Mouse (Mus musculus) bone marrow, adult 2 months (tissue): ENCODE results near the gene Slc5a5. TPM values are rescaled to one million over a fixed set of nuclear protein-coding genes. Genes with fewer than 3 reads are reported as not detected.
A peak's percentile ranks its signal among the peaks of the same experiment; 100 is the strongest.

ENCODE experiments used
- H3K27ac ChIP-seq: fragments of 200-500 bp; 2 replicates; pipeline ENCODE4 v1.5.1; 2012; ENCODE audit warnings: low read depth, mild to moderate bottlenecking, control low read depth, inconsistent platforms, low read length; ENCODE audit not compliant: control insufficient read depth, poor library complexity, insufficient read depth
- H3K4me1 ChIP-seq: fragments of 200-500 bp; 2 replicates; pipeline ENCODE4 v1.6.1; 2011; ENCODE audit warnings: low read length; ENCODE audit not compliant: control insufficient read depth, insufficient read depth
- H3K4me3 ChIP-seq: fragments of 200-500 bp; replicated peaks from 2 replicates; pipeline ENCODE3; 2011; ENCODE audit warnings: mild to moderate bottlenecking, low read depth, low read length, control low read depth; ENCODE audit not compliant: control insufficient read depth
- CTCF ChIP-seq: fragments of 200-500 bp; IDR thresholded peaks from 2 replicates; pipeline ENCODE4 v1.5.1; 2011; ENCODE audit warnings: low read length, control low read depth; ENCODE audit not compliant: control insufficient read depth, insufficient read depth
- POLR2A ChIP-seq: fragments of 200-500 bp; IDR thresholded peaks from 2 replicates; pipeline ENCODE4 v1.6.1; 2011; ENCODE audit warnings: low read depth, mild to moderate bottlenecking, control low read depth, low read length, borderline replicate concordance; ENCODE audit not compliant: control insufficient read depth
- WGBS: fragments of 180-500 bp; shearing (Covaris S2); methylation state at CpG from one replicate; pipeline ENCODE4 v1.1.7; 2018; 5-methylcytosine and 5-hydroxymethylcytosine counted together
- polyA plus RNA-seq: library from polyadenylated mRNA; stranded (reverse); fragments of >200 nt; gene quantifications from 2 replicates; pipeline ENCODE4 v1.2.4, GENCODE M21; 2011; ENCODE audit warnings: low replicate concordance; ENCODE audit not compliant: missing spikeins, insufficient read depth, insufficient read length

Gene Slc5a5
- polyA plus RNA-seq, 1 experiment = not detected

GRCm38 (mm10) chr8:70843941-70844340 lies 48.6 kb downstream of the Slc5a5 start:
- Histone ChIP-seq H3K4me1 (peaks cover 3% of the 10 kb centered on the region), H3K27ac (peak overlapping the region; percentile 73), H3K4me3 (no peak overlapping the region)
- 74% methylated on average over 8 of the region's 8 CpGs for WGBS
- TF ChIP-seq CTCF (no peak), POLR2A (no peak)

GRCm38 (mm10) chr8:70843214-70843773 lies 49.3 kb downstream of the Slc5a5 start:
- H3K27ac ChIP-seq = peak overlapping the region; percentile 73

GRCm38 (mm10) chr8:70842484-70842883 lies 50.1 kb downstream of the Slc5a5 start:
- Histone ChIP-seq H3K27ac (peak overlapping the region; percentile 73), H3K4me1 (peaks cover 5% of the 10 kb centered on the region), H3K4me3 (peak overlapping the region; percentile 25)
- 92% methylated on average over 25 of the region's 25 CpGs for WGBS
- no peak; the same call in 1 of the 2 replicates for TF ChIP-seq POLR2A
- TF ChIP-seq CTCF = no peak

More at GRCm38 (mm10) chr8:70843214-70843773, 49.3 kb downstream of the Slc5a5 start:
- TF ChIP-seq CTCF (no peak), POLR2A (no peak)
- WGBS = 65% methylated on average over 5 of the region's 5 CpGs
- peaks cover 5% of the 10 kb centered on the region for H3K4me1 ChIP-seq
- no peak overlapping the region for H3K4me3 ChIP-seq

- Histone ChIP-seq H3K4me1 (peaks cover 5% of the 10 kb centered on the region), H3K27ac (peak overlapping the region; percentile 93), H3K4me3 (peak overlapping the region; percentile 64)
- TF ChIP-seq POLR2A = no peak; the same call in 1 of the 2 replicates
- peak; percentile 93 for TF ChIP-seq CTCF
- whole genome bisulfite sequencing = 14% methylated on average over 22 of the region's 22 CpGs
Measured at GRCm38 (mm10) chr8:70841147-70842072, 51.1 kb downstream of the Slc5a5 start.

GRCm38 (mm10) chr8:70840590-70840989 lies 52.0 kb downstream of the Slc5a5 start:
- 53% methylated on average over 10 of the region's 10 CpGs for WGBS
- TF ChIP-seq POLR2A = no peak
- no peak for TF ChIP-seq CTCF
- peak overlapping the region; percentile 93 for H3K27ac ChIP-seq
- H3K4me1 ChIP-seq = peaks cover 5% of the 10 kb centered on the region
- no peak overlapping the region for H3K4me3 ChIP-seq

- TF ChIP-seq CTCF (no peak), POLR2A (peak; percentile 99)
- WGBS = 2% methylated on average over 55 of the region's 55 CpGs
- H3K4me1 ChIP-seq = peaks cover 5% of the 10 kb centered on the region
- H3K27ac ChIP-seq = peak within 1 kb of the TSS; percentile 93
- H3K4me3 ChIP-seq = peak within 1 kb of the TSS; percentile 79
Measured at GRCm38 (mm10) chr8:70839408-70840351, 52.9 kb downstream of the Slc5a5 start, which contains the start of gene Arrdc2. Gene Arrdc2, minus strand, starts transcription at chr8:70839720.

- WGBS = 2% methylated on average over 66 of the region's 66 CpGs
- TF ChIP-seq CTCF (no peak), POLR2A (peak; percentile 24; the same call in 1 of the 2 replicates)
- Histone ChIP-seq H3K4me3 (peak overlapping the region; percentile 79), H3K27ac (peak overlapping the region; percentile 92), H3K4me1 (peaks cover 3% of the 10 kb centered on the region)
Measured at GRCm38 (mm10) chr8:70838654-70839407, 53.7 kb downstream of the Slc5a5 start.
